Mouse (Mus musculus) embryo, embryonic 10.5 days (tissue): ENCODE measurements around the gene Fam19a4.

Experiments
- DNase-seq: peaks from one replicate; pipeline ENCODE4 v3.0.0-alpha.2; 2015; ENCODE audit warnings: low spot score

Fam19a4 gene

DNA sequence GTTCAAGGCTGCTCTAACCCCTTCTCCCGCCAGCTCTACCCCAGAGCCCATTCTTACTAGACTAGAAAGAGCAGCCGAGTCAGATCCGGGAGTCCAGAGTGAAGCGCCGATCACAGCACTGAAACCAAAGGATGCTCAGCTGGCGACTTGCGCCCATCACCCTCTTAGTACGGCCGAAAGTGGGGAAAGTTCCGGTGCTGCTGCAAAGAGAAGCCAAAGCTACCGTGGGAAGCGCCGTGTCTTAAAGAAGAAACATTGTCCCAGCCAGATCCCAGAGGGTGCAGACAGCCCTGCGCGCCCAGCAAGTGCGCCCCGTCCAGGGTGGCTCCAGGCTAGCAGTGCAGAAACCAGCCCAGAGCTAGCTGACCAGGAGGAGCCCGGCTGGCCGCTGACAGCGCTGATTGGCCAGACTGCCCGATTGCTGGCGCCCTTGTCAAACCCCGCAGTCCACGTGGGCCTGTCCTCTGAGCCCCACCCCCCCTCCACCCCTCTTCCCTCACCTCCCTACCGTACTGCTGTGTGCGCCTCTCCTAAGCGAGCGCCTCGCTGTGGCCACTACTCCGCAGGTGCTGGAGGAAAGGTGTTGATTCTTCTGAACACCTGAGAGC lies at the start of gene Fam19a4:
Gene Fam19a4, minus strand, starts transcription at position 340 of the 608 bp plus-strand sequence.
- DNase-seq, result peak; percentile 81

DNA sequence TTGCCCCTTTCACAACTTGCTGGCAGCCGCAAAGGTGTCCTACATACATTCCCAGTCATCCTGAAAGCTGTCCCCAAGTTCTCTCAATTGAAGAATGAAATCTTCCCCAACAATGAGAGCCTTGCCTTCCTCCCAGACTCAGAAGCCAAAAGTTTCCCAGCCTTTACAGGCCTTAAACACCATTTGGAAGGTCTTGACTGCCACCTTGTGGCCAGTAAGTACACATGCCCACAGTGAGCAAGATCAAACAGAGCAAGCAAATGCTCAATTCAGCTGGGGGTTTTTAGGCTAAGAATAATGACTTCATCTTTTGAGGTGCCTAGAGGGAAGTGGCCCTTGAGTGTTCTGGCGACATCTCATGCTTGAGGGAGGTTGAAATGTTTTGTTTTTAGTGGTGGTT lies 46.6 kb upstream of the Fam19a4 start:
- peak; percentile 92 for DNase-seq

DNA sequence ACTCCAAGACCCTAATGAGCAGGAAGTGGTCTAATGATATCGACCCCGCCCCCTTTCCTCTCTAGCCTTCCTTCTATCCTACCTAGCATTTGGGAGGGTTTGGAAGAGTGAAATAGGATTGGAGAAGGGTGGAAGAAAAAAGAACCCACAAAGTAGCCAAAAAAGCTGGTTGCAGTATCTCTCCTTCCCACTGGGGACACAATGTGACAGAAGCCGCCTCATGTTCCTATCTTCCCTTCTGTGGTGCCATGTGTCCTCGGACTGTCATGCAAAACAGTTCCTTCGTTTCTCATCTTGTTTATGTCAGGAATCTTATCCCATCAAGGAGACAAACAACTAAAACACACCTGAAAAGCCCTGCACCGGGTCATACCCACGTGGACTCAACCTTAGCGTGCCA lies 45.9 kb upstream of the Fam19a4 start:
- DNase-seq, result peak; percentile 5

DNA sequence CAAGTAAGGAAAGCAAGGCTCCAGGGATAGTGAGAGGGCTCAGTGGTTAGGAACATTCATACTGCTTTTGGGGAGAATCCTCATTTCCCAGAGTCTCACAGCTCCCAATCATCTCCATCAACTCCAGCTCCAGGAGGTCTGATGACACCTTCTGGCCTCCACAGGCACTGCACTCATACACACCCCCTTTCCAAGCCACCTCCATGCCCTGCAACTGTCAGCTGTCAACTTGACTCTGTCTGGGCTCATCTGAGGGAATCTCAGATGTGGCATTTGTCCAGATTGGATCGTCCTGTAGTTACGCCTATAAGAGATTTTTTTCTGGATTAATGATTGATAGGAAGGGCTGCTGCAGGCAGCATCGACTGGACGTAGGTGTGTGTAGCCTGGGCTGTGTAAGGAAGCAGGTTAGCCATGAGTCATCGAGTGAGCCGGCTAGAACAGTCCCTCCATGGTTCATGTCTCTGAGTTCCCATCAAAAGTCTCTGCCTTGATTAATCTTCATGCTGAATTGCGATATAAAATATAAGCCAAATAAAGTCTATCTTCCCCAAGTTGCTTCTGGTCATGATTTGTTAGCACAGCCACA lies 44.1 kb upstream of the Fam19a4 start:
- peak; percentile 39 for DNase-seq

DNA sequence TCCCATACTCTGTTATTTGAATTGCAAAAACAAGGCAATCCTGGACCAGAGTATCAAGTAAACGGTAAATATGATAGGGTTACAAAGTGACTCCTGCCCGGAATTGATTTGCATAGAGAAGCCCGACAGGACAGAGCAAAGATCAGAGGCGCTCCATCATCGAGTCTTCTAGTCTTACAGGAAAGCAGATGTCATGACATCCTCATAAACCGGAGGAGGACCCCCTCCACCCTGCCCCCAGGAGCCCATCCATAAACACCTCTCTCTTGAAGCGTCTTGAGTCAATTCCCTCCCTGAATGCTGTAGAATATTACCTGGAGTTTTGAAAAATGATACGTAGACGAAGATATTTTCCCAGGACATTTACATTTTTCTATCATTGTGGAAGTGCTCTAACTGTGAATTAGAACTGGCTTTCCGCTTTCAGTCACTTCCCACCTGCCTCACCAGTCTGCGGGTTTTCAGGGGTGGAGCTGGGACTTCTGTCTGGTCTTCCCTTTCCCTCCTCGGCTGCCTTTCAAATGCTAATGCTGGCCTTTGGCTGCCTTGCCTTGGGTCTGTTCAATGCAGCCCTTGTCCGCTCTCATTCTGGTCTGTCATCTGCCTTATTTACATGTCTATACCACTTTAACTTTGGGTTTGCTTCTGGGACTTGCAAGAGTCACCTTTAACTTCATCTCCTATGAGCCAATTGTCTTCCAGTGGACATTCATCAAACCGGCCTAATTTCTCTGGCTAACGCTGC lies 41.9 kb upstream of the Fam19a4 start:
- DNase-seq, result peak; percentile 73

DNA sequence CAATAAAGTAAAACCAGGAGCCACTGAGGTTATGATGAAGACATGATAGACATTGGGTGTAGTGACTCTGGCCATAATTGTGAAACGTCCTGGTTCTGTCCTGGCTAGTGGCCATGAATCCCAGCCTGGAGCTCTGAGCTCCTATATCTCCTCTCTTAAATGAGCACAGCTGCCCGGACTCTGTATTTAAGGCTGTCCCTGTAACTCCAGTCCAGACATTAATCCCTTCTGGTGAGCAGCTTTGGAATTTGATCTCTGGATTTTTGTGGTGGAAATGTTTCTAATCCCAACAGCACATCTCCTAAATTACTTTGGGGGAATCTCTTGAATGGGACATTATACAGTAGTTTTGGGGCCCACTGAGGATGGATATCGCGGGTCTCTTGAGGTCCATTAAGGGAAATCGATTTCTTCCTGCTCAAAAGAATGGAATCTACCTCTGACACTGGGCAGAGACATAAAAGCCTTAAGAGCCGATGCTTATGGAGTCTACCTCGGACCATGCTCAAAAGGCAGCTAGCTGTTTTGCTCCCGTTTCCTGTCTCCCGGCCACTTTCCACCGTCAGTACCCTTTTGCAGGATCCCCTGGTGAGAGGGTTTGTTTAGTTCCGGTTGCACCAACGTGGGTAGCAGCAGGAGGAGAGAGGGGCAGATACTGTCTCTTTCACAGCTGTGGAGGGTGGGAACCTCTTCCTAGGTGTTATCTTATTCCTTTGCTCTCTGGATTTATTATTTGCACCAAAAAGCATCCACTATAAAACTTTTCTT lies 41.2 kb upstream of the Fam19a4 start:
- peak; percentile 24 for DNase-seq

DNA sequence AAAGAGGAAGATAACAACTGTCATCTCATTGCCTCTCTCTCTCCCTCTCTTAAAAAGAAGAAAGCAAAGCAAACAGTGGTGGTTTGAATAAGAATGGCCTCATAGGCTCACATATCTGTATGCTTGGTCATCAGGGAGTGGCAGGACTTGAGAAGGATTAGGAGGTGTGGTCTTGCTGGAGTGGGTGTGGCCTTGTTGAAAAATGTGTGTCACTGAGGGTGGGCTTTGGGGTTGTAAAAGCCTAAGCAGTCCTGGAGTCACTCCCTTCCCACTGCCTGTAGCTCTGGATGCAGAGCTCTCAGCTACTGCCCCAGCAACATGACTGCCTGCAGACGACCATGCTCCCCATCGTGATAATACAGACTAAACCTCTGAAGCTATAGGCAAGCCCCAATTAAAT lies 22.1 kb upstream of the Fam19a4 start:
- DNase-seq, result no peak

DNA sequence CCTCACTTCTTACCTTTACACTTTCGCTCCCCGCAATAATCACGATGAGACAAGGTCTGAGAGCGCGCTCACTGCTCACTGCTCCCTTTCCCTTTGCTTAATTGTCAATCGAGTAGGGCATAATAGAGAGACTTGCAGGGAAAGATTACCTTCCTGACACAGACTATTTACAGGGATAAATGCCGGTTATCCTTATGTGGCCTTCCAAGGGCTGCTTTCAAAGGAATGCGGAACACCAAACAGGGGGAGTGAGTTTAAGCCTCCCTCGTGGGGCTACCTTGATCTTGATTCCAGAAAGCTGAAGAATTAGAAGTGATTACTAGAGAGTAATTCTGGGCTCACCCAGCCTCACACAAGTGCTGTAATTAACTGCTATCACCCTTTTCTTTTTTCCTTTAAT lies 19.8 kb upstream of the Fam19a4 start:
- no peak for DNase-seq

DNA sequence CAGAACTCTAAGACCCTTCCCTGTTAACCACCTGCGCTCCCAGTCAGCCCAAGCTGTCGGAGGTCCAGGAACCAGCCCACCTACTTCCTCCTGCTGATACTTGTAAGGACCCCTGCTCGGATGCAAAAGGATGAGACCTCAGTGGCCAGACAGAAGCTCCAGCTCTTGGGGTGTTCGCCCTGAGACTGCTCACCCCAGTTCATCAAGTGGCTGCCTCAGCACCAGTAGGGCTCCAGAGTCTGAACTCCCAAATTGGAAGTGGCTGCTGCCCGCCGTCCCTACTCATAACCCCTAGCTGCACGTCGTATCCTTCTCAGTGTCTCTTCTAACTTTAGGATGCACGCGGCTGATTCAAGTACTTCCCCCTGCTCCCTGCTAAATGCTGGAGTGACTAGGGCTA lies 614 bp downstream of the Fam19a4 start:
- no peak for DNase-seq

DNA sequence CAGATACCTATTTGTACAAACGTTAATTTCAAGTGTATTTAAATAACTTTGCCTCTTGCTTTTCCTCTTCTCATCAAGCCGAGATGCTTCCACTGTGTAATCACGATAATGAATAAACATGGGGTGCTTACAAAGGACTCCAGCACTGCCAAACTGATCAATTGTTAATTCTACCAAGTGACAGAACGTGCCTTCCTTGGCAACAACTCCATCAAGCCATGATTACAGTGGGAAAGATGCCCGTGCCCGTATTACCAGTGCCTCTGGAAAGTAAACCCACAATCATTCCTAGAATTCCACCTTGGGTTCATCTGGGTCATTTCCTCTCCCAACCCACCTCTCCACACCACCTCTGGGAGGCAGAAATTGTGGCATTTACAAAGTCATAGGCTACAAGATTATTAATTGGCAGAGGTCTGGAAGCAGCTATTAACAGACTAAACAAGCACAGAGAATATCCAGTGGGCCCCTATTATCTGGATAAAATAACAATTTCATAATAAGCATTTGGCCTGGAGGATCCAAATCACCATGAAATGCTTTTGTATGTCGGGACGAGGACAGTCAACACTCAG lies 7.9 kb downstream of the Fam19a4 start:
- DNase-seq, result no peak

DNA sequence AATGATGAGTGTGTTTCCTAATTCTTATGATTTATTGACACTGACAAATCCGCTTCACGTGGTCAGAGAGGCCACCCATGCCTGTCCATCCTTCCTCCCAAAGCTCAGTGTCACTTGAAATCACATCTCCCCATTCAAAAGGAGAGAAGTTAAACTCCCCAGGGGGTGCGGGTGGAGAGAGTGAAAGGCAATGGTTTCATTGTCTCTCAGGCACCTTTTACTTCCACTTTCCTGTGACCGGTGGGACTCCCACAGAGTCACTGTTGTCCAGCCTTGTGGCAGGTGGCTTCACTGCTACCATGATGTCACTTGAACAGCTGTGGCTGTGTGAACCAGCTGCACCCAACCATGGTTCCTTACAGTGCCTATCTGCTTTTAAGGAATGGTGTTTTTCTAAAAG lies 11.8 kb downstream of the Fam19a4 start:
- no peak for DNase-seq

DNA sequence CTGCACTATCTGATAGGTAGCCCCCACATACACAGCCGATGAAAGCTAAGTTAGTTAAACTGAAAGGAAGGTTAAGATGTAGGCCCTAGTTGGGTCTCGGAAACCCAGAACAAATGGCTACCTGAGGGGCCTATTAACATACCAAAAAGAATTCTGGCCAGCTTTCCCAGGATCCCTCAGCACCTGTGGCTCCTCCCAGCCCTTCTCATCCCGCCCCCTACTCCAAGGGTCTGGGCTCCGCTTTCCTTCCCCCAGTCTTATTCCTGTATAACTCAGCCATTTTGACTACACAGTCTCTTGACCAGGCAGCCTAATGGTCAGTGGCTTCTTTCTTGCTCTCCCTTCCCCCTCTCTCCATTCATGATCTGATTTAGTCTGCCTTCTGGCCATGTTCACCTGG lies 13.7 kb downstream of the Fam19a4 start:
- no peak for DNase-seq

DNA sequence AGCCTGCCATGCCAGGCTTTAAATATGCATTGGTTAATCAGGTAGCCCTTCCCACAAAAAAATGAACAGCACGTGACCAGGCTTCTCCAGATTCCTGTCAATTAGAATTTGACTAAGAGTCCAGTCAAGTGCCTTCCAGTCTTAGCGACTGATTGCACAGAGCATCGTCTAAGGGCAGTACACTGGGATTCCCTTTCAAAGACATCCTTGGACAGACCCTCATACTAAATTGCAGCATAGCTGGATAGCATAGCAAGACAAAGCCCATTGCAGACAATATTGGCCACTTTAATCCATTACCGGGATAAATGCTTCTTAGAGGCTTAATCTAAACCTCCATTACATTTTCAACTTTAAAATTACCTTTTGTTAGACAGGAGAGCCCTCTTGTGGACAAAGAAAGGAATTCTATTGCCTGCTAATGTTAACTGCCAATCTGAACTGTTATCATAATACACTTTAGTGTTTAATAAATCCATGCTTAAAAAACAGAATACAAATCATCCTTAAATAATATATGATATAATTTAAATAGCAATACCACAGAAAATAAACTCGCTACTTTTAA lies 33.0 kb downstream of the Fam19a4 start:
- peak; percentile 69 for DNase-seq

DNA sequence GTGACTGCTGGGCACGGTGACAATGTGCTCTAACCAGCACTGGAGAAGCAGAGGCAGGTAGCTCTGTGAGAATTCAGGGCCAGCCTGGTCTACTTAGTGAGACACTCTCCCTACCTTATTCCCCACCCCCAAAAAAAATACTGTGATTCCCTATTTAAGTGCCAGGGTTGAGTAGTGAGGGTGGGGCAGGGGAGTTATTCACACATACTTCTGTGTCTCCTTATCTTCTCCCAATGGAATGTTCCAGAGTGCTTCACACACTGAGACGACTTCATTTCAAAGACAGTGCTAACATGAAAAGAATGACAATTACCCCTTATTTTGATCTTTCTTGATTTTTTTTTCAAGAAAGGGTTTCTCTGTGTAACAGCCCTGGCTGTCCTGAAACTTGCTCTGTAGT lies 40.9 kb downstream of the Fam19a4 start:
- no peak for DNase-seq

DNA sequence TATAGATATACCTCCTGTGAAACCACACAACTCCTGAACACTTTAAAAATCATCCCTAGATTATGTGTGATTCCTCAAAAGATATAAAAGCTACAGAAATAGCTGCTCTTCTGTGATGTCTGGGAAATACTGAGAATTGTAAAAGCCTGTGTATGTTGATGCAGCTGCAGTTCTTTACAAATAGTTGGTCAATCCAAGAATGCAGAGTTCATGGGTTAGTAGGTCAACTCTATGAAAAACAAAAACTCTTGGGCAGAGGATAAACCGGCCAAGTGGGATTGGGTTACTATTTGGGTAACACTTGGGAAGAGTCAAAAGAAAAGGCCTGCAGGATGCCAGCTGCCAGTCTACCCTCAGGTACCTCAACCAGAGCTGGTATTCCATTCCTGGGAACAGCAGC lies 43.5 kb downstream of the Fam19a4 start:
- DNase-seq, result no peak

DNA sequence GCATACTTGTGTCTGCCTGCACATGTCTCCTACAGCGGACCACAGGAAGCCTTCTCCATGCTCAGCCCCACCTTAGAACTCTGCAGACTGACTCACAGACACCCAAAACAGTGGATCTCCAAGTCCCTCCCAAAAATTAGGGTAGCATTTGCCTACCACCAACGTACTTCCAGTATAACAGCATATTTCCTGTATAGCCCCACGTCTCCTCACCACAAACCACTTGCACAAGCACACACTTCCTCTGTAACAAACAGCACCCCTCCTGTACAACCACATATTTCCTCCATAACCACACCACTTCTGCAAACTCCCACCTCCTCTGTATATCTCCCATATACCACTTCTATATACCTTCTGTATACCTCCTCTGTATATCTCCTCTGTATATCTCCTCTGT lies 44.2 kb downstream of the Fam19a4 start:
- no peak for DNase-seq

DNA sequence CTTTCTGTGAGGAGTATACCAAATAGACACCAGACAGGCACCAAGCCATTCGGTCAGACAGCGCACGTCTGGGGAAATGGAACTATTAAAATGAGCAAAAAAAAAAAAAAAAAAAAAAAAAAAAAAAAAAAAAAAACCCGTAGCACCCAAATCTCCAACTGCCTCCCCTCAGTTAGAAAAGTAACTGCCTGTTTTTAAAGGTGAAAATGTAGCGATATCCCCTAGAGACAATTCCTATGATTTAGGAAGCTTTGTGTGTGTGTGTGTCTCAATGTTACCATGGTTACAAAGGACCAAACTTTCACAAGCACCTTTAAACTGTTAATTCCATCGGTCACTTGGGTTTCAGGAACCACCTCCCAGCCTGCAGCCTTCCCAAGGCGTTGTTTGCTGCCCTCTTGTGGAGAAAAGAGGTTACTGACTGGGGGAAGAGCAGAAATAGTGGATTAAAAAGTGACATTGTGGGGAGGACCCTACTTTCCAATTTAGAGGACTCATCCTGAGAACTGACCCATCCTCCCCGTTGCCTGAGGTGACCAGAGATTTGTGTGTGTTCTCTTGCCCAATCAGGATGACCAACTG lies 53.6 kb downstream of the Fam19a4 start:
- peak; percentile 87 for DNase-seq

DNA sequence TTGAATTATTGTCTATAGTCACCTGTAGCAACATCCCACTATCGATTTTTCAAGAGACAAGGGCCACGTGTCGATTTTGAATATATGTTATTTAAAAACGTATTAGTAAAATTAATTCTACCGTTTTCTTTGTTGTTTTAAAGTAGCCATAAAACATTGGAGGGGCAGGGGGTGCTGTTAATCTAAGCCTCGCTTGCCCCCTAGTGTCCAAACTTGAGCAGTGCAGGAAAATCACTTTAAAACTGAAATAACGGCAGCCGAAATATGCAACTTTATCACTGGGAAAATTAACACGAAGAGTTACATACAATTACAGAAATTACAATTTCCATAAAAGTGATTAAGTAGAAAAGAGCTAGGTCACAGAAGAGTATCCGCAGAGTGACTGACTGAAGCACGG lies 55.2 kb downstream of the Fam19a4 start:
- DNase-seq, result peak; percentile 77

DNA sequence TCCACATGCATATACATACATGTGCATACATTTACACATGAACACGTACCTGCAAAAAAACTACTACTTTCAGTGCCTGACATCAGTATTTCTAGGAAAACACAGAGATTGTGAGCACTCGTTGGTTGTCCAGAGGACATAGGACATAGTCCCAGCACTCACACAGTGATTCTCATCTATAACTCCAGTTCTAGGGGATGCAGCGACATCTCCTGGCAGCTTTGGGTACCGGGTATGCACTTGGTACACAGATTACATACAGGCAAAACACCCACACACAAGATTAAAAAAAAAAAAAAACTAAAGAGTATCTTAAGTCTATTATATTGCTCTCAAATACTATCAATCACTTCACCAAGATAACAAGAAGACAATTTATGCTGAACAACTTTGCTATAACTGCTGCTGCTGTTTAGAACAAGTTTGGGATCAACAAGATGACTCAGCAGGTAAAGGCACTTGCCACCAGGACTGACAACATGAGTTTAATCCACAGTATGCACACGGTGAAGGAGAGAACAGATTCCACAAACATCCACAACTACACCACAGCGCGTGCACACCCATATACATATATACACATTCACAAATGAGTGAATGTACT lies 64.6 kb downstream of the Fam19a4 start:
- DNase-seq, result no peak

DNA sequence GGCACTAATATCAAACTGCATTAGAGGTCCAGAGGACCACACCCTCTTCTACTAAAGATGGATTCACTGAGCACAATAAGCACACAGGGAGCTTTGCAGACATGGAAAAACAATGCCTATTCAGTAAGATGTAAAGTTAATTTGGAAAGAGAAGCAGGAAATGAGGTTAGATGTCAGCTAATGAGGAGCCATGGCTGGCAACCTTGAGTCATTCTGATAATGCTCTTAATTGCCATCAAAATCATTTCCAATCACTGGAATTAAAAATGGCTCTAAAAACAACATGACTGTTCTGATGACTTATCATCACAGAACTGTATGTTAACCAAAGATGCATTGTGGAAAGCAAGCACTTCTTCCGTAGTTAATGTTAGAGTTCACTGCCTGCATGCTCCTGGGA lies 68.5 kb downstream of the Fam19a4 start:
- DNase-seq, result no peak

DNA sequence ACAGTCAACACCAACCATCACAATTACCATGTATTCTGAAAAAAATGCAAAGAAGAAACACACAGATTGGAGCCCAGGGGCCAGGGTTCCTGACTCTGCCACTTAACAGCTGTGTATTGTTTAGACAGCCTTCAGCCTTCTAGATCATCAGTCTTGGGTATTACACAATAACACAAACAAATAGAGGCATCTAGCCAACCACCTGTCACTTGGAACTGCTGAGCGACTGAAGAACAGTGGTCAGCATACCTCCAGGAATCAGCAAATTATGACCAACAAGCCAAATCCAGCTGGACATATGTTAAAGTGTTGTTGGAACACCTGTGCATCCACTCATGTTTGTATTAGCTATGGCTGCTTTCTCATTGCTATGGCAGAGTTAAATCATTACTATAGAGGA lies 82.7 kb downstream of the Fam19a4 start:
- no peak for DNase-seq
